Mouse (Mus musculus) spleen, adult 2 months (tissue): ENCODE measurements around the gene March10. TPM values are rescaled to one million over a fixed set of nuclear protein-coding genes. Genes with fewer than 3 reads are reported as not detected.

Experiments
- DNase-seq, 2 experiments: peaks; one replicate each; pipeline versions ENCODE4 v3.0.0 to v3.0.0-alpha.2; 2012 to 2021; ENCODE audit warnings: low spot score in 2 of 2, low read depth in 1 of 2
- H3K27ac ChIP-seq: fragments of 200-500 bp; 2 replicates; pipeline ENCODE4 v1.5.1; 2012; ENCODE audit warnings: low read length, inconsistent platforms; ENCODE audit not compliant: insufficient read depth
- H3K27me3 ChIP-seq: fragments of 200-500 bp; 2 replicates; pipeline ENCODE4 v1.6.1; 2012; ENCODE audit warnings: mild to moderate bottlenecking, moderate library complexity, low read length, inconsistent platforms; ENCODE audit not compliant: control insufficient read depth, insufficient read depth
- H3K36me3 ChIP-seq: fragments of 200-500 bp; 2 replicates; pipeline ENCODE4 v1.6.1; 2012; ENCODE audit warnings: mild to moderate bottlenecking, low read length, inconsistent platforms; ENCODE audit not compliant: control insufficient read depth, insufficient read depth
- H3K4me1 ChIP-seq: fragments of 200-500 bp; 2 replicates; pipeline ENCODE4 v1.6.1; 2011; ENCODE audit warnings: inconsistent platforms; ENCODE audit not compliant: control insufficient read depth, insufficient read depth, insufficient read length
- H3K4me3 ChIP-seq: fragments of 200-500 bp; 2 replicates; pipeline ENCODE4 v1.5.1; 2011; ENCODE audit warnings: mild to moderate bottlenecking, inconsistent platforms; ENCODE audit not compliant: insufficient read depth, insufficient read length; ENCODE audit errors: extremely low read depth
- CTCF ChIP-seq: fragments of 200-500 bp; IDR thresholded peaks from 2 replicates; pipeline ENCODE4 v1.5.1; 2011; ENCODE audit warnings: mild to moderate bottlenecking, inconsistent platforms; ENCODE audit not compliant: insufficient read depth, insufficient read length, insufficient replicate concordance; ENCODE audit errors: extremely low read depth
- POLR2A ChIP-seq: fragments of 200-500 bp; IDR thresholded peaks from 2 replicates; pipeline ENCODE4 v1.6.1; 2011; ENCODE audit warnings: low read depth, low read length, inconsistent platforms
- WGBS: fragments of 180-500 bp; shearing (Covaris S2); methylation state at CpG from one replicate; pipeline ENCODE4 v1.1.7; 2018; 5-methylcytosine and 5-hydroxymethylcytosine counted together
- polyA plus RNA-seq: library from polyadenylated mRNA; depleted of rRNA; stranded (reverse); fragments of >200 nt; gene quantifications from 2 replicates; pipeline ENCODE4 v1.2.3, GENCODE M21; 2012

Gene March10
- polyA plus RNA-seq, 1 experiment = not detected

- Histone ChIP-seq H3K27me3 (no peaks in the 10 kb centered on the region), H3K4me1 (no peaks in the 10 kb centered on the region), H3K27ac (no peak overlapping the region), H3K36me3 (no peaks in the 10 kb centered on the region), H3K4me3 (no peak overlapping the region)
- TF ChIP-seq POLR2A (no peak), CTCF (no peak)
- WGBS = 93% methylated on average over 9 of the region's 9 CpGs
- no peak for DNase-seq
These were observed 71.3 kb downstream of the March10 start for GRCm38 (mm10) chr11:105385266-105385665.

GRCm38 (mm10) chr11:105375821-105376235 lies 80.7 kb downstream of the March10 start:
- 91% methylated on average over 1 of the region's 1 CpGs for WGBS
- no peak overlapping the region for H3K4me3 ChIP-seq
- TF ChIP-seq POLR2A = no peak
- TF ChIP-seq CTCF = no peak
- H3K36me3 ChIP-seq = no peaks in the 10 kb centered on the region
- no peak overlapping the region for H3K27ac ChIP-seq
- no peaks in the 10 kb centered on the region for H3K27me3 ChIP-seq
- no peak for DNase-seq
- no peaks in the 10 kb centered on the region for H3K4me1 ChIP-seq

GRCm38 (mm10) chr11:105374526-105375175 lies 81.9 kb downstream of the March10 start:
- DNase-seq = no peak
- no peak overlapping the region for H3K27ac ChIP-seq
- 59% methylated on average over 10 of the region's 10 CpGs for WGBS
- H3K36me3 ChIP-seq = no peaks in the 10 kb centered on the region
- H3K27me3 ChIP-seq = no peaks in the 10 kb centered on the region
- no peak overlapping the region for H3K4me3 ChIP-seq
- TF ChIP-seq POLR2A = no peak
- no peak for TF ChIP-seq CTCF
- H3K4me1 ChIP-seq = no peaks in the 10 kb centered on the region

DNA sequence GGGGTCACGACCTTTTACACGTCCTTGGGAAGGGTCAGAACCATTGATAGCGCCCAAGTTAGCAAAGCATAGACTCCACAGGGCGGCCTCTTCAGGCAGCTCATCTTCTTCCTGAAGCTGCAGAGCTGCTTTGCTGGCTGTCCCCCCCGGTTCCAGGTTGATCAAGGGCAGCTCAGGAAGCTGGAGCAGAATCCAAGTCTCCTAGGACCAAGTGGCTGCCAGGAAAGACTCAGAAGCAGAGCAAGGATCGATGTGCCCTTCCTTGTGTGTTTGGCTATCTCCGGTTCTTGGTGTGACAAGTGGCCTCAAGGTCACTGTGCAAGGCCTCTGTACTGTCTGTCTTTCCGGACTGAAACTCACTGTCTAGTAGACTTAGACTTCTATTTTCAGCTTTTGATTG lies 82.7 kb downstream of the March10 start:
- Histone ChIP-seq H3K36me3 (no peaks in the 10 kb centered on the region), H3K4me1 (no peaks in the 10 kb centered on the region), H3K27ac (no peak overlapping the region), H3K4me3 (no peak overlapping the region), H3K27me3 (no peaks in the 10 kb centered on the region)
- 83% methylated on average over 8 of the region's 8 CpGs for WGBS
- no peak for DNase-seq
- TF ChIP-seq CTCF = no peak
- no peak for TF ChIP-seq POLR2A

DNA sequence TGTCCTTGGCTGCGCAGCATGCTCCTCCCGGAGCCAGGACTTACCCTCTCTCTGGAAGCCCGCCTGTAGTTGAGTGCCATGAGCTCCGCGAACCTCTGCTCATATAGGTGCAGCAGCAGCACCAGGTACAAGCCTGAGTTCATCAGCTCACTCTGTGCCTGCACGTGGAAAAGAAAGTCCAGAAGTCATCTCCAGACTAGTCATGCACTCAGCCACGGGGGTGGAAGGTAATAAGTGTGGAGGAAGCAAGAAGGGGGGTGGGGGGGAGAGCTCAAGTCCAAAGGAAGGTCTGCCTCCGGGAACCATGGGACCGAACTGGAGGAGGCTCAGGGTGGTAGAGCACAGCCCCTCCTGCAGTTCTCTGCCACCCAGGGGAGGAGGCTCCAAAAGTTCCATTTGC lies 84.7 kb downstream of the March10 start:
- TF ChIP-seq CTCF = no peak
- TF ChIP-seq POLR2A = no peak
- no peak overlapping the region for H3K27ac ChIP-seq
- no peaks in the 10 kb centered on the region for H3K4me1 ChIP-seq
- WGBS = 75% methylated on average over 9 of the region's 9 CpGs
- DNase-seq = no peak
- no peaks in the 10 kb centered on the region for H3K36me3 ChIP-seq
- no peak overlapping the region for H3K4me3 ChIP-seq
- no peaks in the 10 kb centered on the region for H3K27me3 ChIP-seq

GRCm38 (mm10) chr11:105369526-105370386 lies 86.8 kb downstream of the March10 start:
- no peak for DNase-seq
- WGBS = 91% methylated on average over 13 of the region's 13 CpGs
- Histone ChIP-seq H3K27me3 (no peaks in the 10 kb centered on the region), H3K4me1 (peaks cover under 1% of the 10 kb centered on the region; the same call in 1 of the 2 replicates), H3K4me3 (no peak overlapping the region), H3K27ac (no peak overlapping the region), H3K36me3 (no peaks in the 10 kb centered on the region)
- TF ChIP-seq POLR2A (no peak), CTCF (no peak)

GRCm38 (mm10) chr11:105368833-105369232 lies 87.7 kb downstream of the March10 start:
- Histone ChIP-seq H3K27me3 (no peaks in the 10 kb centered on the region), H3K4me3 (no peak overlapping the region), H3K36me3 (no peaks in the 10 kb centered on the region), H3K27ac (no peak overlapping the region), H3K4me1 (peaks cover 4% of the 10 kb centered on the region; the same call in 1 of the 2 replicates)
- TF ChIP-seq CTCF (no peak), POLR2A (no peak)
- WGBS = 39% methylated on average over 5 of the region's 5 CpGs
- no peak for DNase-seq
